Mouse (Mus musculus) hindbrain, embryonic 16.5 days (tissue): Measurements from ENCODE around the gene Chrnb2. TPM values are rescaled to one million over a fixed set of nuclear protein-coding genes. Genes with fewer than 3 reads are reported as not detected.
A peak's percentile ranks its signal among the peaks of the same experiment; 100 is the strongest.
"Not testable (repeated sequence)": the region's sequence is repeated elsewhere in the genome, so short reads cannot be mapped to it uniquely, and the experiment has no call there.

Experiments used
- ATAC-seq: fragments of 200-750 bp; cut with Nextera tagmentation; 2 replicates; pipeline ENCODE4 v1.8.0; 2017; ENCODE audit warnings: moderate TSS enrichment, moderate library complexity
- H3K27ac ChIP-seq: fragments of 300-500 bp; sonication (generic); 2 replicates; pipeline ENCODE4 v1.5.1; 2014; ENCODE audit warnings: low read depth, mild to moderate bottlenecking, control low read depth, low read length, moderate library complexity
- H3K27me3 ChIP-seq: fragments of 300-500 bp; sonication (generic); replicated peaks from 2 replicates; pipeline ENCODE4 v1.6.1; 2014; ENCODE audit warnings: low read length; ENCODE audit not compliant: control insufficient read depth, insufficient read depth
- H3K36me3 ChIP-seq: fragments of 300-500 bp; sonication (generic); 2 replicates; pipeline ENCODE4 v1.6.1; 2014; ENCODE audit warnings: mild to moderate bottlenecking, low read length, moderate library complexity, mixed read lengths; ENCODE audit not compliant: control insufficient read depth, insufficient read depth
- H3K4me1 ChIP-seq: fragments of 300-500 bp; sonication (generic); 2 replicates; pipeline ENCODE4 v1.6.1; 2014; ENCODE audit warnings: low read depth, low read length; ENCODE audit not compliant: control insufficient read depth, insufficient read depth
- H3K4me2 ChIP-seq: fragments of 300-500 bp; sonication (generic); 2 replicates; pipeline ENCODE4 v1.6.1; 2014; ENCODE audit warnings: mild to moderate bottlenecking, low read length, control low read depth, moderate library complexity
- H3K4me3 ChIP-seq: fragments of 300-500 bp; sonication (generic); 2 replicates; pipeline ENCODE4 v1.5.1; 2014; ENCODE audit warnings: mild to moderate bottlenecking, low read length, control low read depth, moderate library complexity
- H3K9ac ChIP-seq: fragments of 300-500 bp; sonication (generic); 2 replicates; pipeline ENCODE4 v1.6.1; 2014; ENCODE audit warnings: low read depth, mild to moderate bottlenecking, control low read depth, low read length, moderate library complexity
- H3K9me3 ChIP-seq: fragments of 300-500 bp; sonication (generic); 2 replicates; pipeline ENCODE4 v1.6.1; 2014; ENCODE audit warnings: mild to moderate bottlenecking, low read length, moderate library complexity; ENCODE audit not compliant: control insufficient read depth
- WGBS: fragments of 180-500 bp; shearing (Covaris S2); extraction: QIAGEN DNeasy Blood & Tissue Kit; methylation state at CpG from one replicate; pipeline ENCODE4 v1.1.7; 2014; 5-methylcytosine and 5-hydroxymethylcytosine counted together
- polyA plus RNA-seq: library from polyadenylated mRNA; unstranded; fragments of >200 nt; fragmentation: Nextera tagmentation; extraction: Ambion mirVana; gene quantifications from 2 replicates; pipeline ENCODE4 v1.2.1, GENCODE M21; 2015

Gene Chrnb2
- polyA plus RNA-seq, 1 experiment from 2014 or later = 23.5 TPM

DNA sequence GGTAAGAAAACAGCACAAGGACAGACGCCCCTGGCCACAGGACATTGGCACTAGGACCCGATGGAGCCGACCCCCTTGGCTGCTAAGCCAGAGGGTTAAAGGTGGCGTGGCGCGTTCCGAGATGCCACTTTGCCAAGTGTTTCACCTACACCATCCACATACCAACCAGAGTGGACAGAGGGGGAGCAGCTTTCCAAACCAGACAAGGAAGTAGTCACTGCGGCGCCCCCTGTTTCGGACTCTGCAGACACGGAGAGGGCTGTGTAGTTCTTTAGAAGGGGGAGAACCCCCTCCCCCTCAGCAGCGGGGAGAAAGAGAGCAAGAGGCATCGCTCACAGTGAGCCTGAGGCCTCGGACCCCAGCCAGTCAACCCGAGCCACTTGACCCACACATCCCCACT is 38.4 kb upstream of the Chrnb2 start:
- Histone ChIP-seq H3K4me3 (no peak overlapping the region), H3K9ac (no peak overlapping the region), H3K9me3 (0 out of 2 replicates have a peak, but pooled peaks cover 4% of the 10 kb centered on the region), H3K4me2 (no peak overlapping the region), H3K4me1 (no peaks in the 10 kb centered on the region), H3K27me3 (no peaks in the 10 kb centered on the region), H3K36me3 (no peaks in the 10 kb centered on the region), H3K27ac (no peak overlapping the region)
- ATAC-seq = no peak
- 66% methylated on average over 15 of the region's 15 CpGs for WGBS

- WGBS = 50% methylated on average over 3 of the region's 3 CpGs
- Histone ChIP-seq H3K4me2 (no peak overlapping the region), H3K9me3 (0 out of 2 replicates have a peak, but pooled peaks cover 4% of the 10 kb centered on the region)
Observed at GRCm38 (mm10) chr3:89801507-89801847, 37.0 kb upstream of the Chrnb2 start.

DNA sequence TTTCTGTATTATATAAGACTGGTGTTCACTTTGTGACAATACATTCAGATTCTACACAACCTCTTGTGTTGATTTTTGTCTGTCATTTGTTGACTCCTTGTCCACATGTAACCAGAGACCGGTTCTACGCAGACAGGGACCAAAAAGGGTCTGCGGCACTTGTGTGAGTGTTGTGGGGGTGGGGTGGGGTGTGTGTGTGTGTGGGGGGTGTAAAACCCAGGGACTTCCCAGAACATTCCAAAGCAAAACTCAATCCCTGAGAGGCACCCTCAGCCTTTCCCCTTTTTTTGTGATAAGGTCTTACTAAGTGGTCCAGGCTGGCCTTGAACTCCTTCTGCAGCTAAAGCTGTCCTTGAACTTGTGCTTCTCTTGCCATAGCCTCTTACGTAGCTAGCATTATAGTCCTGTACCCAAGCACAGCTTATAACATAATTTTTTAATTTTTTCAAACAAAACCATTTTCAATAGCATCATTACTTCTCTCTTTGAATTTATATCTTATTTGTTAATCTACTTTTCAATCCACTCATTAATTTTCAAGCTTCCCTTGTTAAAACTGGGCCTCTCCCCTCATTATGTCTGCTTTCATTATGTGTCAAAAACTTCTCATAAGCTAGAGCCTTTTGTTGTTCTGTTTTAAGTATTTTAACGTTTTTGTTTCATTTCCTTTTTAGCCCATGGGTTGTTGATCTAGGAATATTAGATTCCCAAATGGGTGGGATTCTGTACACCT is 36.5 kb upstream of the Chrnb2 start:
- no peak for ATAC-seq
- WGBS = 70% methylated on average over 5 of the region's 5 CpGs
- Histone ChIP-seq H3K4me1 (no peaks in the 10 kb centered on the region), H3K27me3 (no peaks in the 10 kb centered on the region), H3K4me2 (no peak overlapping the region), H3K9me3 (no peaks in the 10 kb centered on the region), H3K4me3 (no peak overlapping the region), H3K27ac (no peak overlapping the region), H3K36me3 (no peaks in the 10 kb centered on the region), H3K9ac (no peak overlapping the region)

More at GRCm38 (mm10) chr3:89801507-89801847, 37.0 kb upstream of the Chrnb2 start:
- Histone ChIP-seq H3K27ac (no peak overlapping the region), H3K36me3 (no peaks in the 10 kb centered on the region), H3K9ac (no peak overlapping the region), H3K4me1 (no peaks in the 10 kb centered on the region), H3K27me3 (no peaks in the 10 kb centered on the region), H3K4me3 (no peak overlapping the region)
- no peak for ATAC-seq

DNA sequence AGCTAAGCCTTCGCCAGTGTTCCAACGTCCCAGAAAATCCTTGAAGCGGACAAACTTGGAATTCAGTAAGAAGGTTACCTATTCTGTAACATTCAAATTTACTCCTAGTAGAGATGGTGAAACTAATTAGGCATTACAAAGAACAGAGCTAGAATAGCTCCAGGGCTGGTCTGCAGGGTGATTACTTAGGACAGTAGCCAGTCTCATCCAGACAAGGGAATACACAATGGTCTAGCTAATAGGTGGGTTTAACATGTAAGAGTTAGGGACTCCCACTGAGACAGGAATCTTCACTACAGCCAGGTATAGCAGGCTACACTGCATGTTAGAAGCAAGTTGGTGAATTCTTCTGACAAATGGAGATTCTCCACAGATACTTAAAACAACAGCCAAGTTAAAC is 35.6 kb upstream of the Chrnb2 start:
- not testable (repeated sequence) for H3K4me1 ChIP-seq, ATAC-seq, H3K4me3 ChIP-seq, H3K27ac ChIP-seq, H3K9ac ChIP-seq, H3K4me2 ChIP-seq, H3K27me3 ChIP-seq, H3K9me3 ChIP-seq, H3K36me3 ChIP-seq
- 42% methylated on average over 3 of the region's 3 CpGs for WGBS

- no peak overlapping the region for H3K27ac ChIP-seq
- H3K4me2 ChIP-seq = peak overlapping the region; percentile 24; the same call in 1 of the 2 replicates
- H3K4me3 ChIP-seq = no peak overlapping the region
- 8% methylated on average over 13 of the region's 13 CpGs for WGBS
- H3K9me3 ChIP-seq = no peaks in the 10 kb centered on the region
- no peaks in the 10 kb centered on the region for H3K36me3 ChIP-seq
- H3K9ac ChIP-seq = no peak overlapping the region
- H3K4me1 ChIP-seq = no peaks in the 10 kb centered on the region
- no peak for ATAC-seq
- H3K27me3 ChIP-seq = no peaks in the 10 kb centered on the region
Observed at GRCm38 (mm10) chr3:89799476-89799875, 35.0 kb upstream of the Chrnb2 start.

GRCm38 (mm10) chr3:89798518-89798917 is 34.1 kb upstream of the Chrnb2 start:
- Histone ChIP-seq H3K4me3 (no peak overlapping the region), H3K4me2 (no peak overlapping the region), H3K36me3 (no peaks in the 10 kb centered on the region), H3K9me3 (no peaks in the 10 kb centered on the region), H3K27me3 (no peaks in the 10 kb centered on the region), H3K9ac (no peak overlapping the region), H3K27ac (no peak overlapping the region), H3K4me1 (no peaks in the 10 kb centered on the region)
- ATAC-seq = no peak
- WGBS = 85% methylated on average over 3 of the region's 3 CpGs

DNA sequence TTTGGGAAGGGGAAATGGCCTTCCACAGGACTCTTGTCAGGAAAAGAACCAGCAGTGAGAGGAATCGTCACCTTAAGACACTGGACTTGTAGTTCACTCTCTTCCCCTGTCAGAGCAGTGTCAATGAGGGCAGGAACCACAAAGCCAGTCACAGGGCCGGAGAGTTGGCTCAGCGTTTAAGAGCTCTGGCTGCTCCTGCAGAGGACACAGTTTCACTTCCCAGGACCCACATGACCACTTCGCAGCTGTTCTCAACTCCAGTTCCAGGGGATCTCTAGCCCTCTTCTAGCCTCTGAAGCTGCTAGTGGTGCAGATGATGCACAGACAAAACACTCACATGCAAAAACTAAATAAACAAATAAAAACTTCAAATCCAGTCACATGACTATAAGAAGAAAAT is 31.9 kb upstream of the Chrnb2 start:
- Histone ChIP-seq H3K9me3 (no peaks in the 10 kb centered on the region), H3K27me3 (no peaks in the 10 kb centered on the region), H3K4me1 (no peaks in the 10 kb centered on the region), H3K36me3 (no peaks in the 10 kb centered on the region), H3K4me2 (no peak overlapping the region), H3K27ac (no peak overlapping the region), H3K9ac (no peak overlapping the region), H3K4me3 (no peak overlapping the region)
- 52% methylated on average over 4 of the region's 4 CpGs for WGBS
- no peak for ATAC-seq

DNA sequence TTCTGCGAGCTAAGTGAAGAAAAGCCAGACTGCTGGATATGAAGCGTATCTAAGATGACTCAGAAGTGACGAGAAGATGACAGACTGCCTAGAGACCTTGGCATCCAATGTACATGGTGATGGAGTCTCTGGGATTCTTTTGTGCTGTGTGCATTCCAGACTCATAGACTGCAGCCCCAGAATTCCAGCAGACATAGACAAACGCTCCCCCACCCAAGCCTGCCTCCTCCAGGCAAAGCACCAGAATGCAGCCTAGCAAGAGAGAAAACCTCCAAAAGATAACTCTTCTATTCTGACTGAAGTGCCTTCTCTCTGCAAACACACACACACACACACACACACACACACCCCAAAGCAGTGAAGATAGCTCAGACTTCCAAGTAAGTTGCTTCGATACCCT is 31.3 kb upstream of the Chrnb2 start:
- Histone ChIP-seq H3K4me1 (no peaks in the 10 kb centered on the region), H3K36me3 (no peaks in the 10 kb centered on the region), H3K9ac (no peak overlapping the region), H3K4me2 (no peak overlapping the region), H3K27me3 (no peaks in the 10 kb centered on the region), H3K4me3 (no peak overlapping the region), H3K9me3 (no peaks in the 10 kb centered on the region), H3K27ac (no peak overlapping the region)
- ATAC-seq = no peak
- WGBS = 59% methylated on average over 5 of the region's 5 CpGs

- Histone ChIP-seq H3K27ac (no peak overlapping the region), H3K4me2 (no peak overlapping the region), H3K9me3 (no peaks in the 10 kb centered on the region), H3K9ac (no peak overlapping the region), H3K4me3 (no peak overlapping the region), H3K4me1 (no peaks in the 10 kb centered on the region), H3K36me3 (no peaks in the 10 kb centered on the region), H3K27me3 (no peaks in the 10 kb centered on the region)
- ATAC-seq = no peak
- 66% methylated on average over 2 of the region's 2 CpGs for WGBS
Observed at GRCm38 (mm10) chr3:89794616-89795015, 30.2 kb upstream of the Chrnb2 start.
